Mouse (Mus musculus) cortical plate, adult 2 months (tissue): ENCODE measurements around the gene Rbms1.

ENCODE experiments used
- CTCF ChIP-seq: fragments of 200-500 bp; IDR thresholded peaks from 2 replicates; pipeline ENCODE4 v1.5.1; 2011; ENCODE audit warnings: mild to moderate bottlenecking, control low read depth, low read length; ENCODE audit not compliant: insufficient read depth; ENCODE audit errors: extremely low read depth
- POLR2A ChIP-seq: fragments of 200-500 bp; IDR thresholded peaks from 2 replicates; pipeline ENCODE4 v1.6.1; 2011; ENCODE audit warnings: mild to moderate bottlenecking, low read length, control low read depth; ENCODE audit not compliant: insufficient read depth; ENCODE audit errors: extremely low read depth

DNA sequence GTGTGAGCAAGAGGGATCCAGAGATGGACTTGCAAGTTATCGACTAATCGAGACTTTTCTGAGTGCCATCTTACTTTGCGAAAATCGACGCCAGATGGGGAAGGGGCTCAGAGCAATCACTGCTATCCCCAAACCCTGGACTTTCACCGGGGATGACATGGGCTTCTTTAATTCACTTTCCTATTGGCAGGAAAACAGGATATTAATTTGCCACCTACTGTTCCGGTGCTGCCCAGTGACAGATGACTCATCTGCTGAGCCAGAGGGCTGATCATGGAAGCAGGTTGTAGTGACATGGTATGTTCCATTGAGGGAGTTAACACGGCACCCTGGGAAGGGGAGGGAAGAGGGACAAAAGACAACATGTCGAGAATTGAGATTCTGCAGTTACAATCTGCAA lies 206.8 kb downstream of the Rbms1 start:
- TF ChIP-seq POLR2A, result no peak
- TF ChIP-seq CTCF, result no peak
